Mouse (Mus musculus) erythroblast, embryonic 14.5 days (primary cell): ENCODE measurements around the gene Atp7a.

Experiments used
- GATA1 ChIP-seq: IDR thresholded peaks from 2 replicates; pipeline ENCODE4 v1.6.1; 2012; ENCODE audit warnings: low read length, inconsistent platforms, mixed read lengths
- TAL1 ChIP-seq: IDR thresholded peaks from 3 replicates; pipeline ENCODE4 v1.6.1; 2012; ENCODE audit warnings: low read length, inconsistent platforms, mixed read lengths

- no peak for TF ChIP-seq GATA1
- no peak for TF ChIP-seq TAL1
Observed at GRCm38 (mm10) chrX:106048191-106048590, 21.1 kb downstream of the Atp7a start.
